Mouse (Mus musculus): ENCODE data around the gene Hbq1a. TPM values are rescaled to one million over a fixed set of nuclear protein-coding genes. Genes with fewer than 3 reads are reported as not detected.

Gene Hbq1a
- polyA plus RNA-seq, 1 experiment from 2014 or later: 0.64 TPM

Other genes starting within 250 kb of the Hbq1a start
- not detected in 2 replicates for gene Il9r, start 99.8 kb upstream of the Hbq1a start, polyA plus RNA-seq (2014; fragmentation: Nextera tagmentation; extraction: Ambion mirVana)
- gene Snrnp25, start 94.7 kb upstream of the Hbq1a start, polyA plus RNA-seq (2014; fragmentation: Nextera tagmentation; extraction: Ambion mirVana): 59.6 and 72.2 TPM in 2 replicates
- gene Rhbdf1, start 77.8 kb upstream of the Hbq1a start, polyA plus RNA-seq (2014; fragmentation: Nextera tagmentation; extraction: Ambion mirVana): 28.2 and 30.3 TPM in 2 replicates
- 22.0 and 22.5 TPM in 2 replicates for gene Mpg, start 73.6 kb upstream of the Hbq1a start, polyA plus RNA-seq (2014; fragmentation: Nextera tagmentation; extraction: Ambion mirVana)
- 26.1 and 34.6 TPM in 2 replicates for gene Nprl3, start 32.4 kb upstream of the Hbq1a start, polyA plus RNA-seq (2014; fragmentation: Nextera tagmentation; extraction: Ambion mirVana)
- 9,744 and 12,458 TPM in 2 replicates for gene Hba-x, start 23.7 kb upstream of the Hbq1a start, polyA plus RNA-seq (2014; fragmentation: Nextera tagmentation; extraction: Ambion mirVana)
- gene Hba-a1, start 16.6 kb upstream of the Hbq1a start, polyA plus RNA-seq (2014; fragmentation: Nextera tagmentation; extraction: Ambion mirVana): 8,943 and 11,032 TPM in 2 replicates
- 23.0 and 24.4 TPM in 2 replicates for gene Hbq1b, start 13.1 kb upstream of the Hbq1a start, polyA plus RNA-seq (2014; fragmentation: Nextera tagmentation; extraction: Ambion mirVana)
- gene Hba-a2, start 3.6 kb upstream of the Hbq1a start, polyA plus RNA-seq (2014; fragmentation: Nextera tagmentation; extraction: Ambion mirVana): 18,841 and 22,217 TPM in 2 replicates
- 14.8 and 15.3 TPM in 2 replicates for gene Sh3pxd2b, start 47.8 kb downstream of the Hbq1a start, polyA plus RNA-seq (2014; fragmentation: Nextera tagmentation; extraction: Ambion mirVana)
- gene Ubtd2, start 155.3 kb downstream of the Hbq1a start, polyA plus RNA-seq (2014; fragmentation: Nextera tagmentation; extraction: Ambion mirVana): 34.7 and 39.1 TPM in 2 replicates
- 0.27 and 0.59 TPM in 2 replicates for gene Efcab9, start 232.0 kb downstream of the Hbq1a start, polyA plus RNA-seq (2014; fragmentation: Nextera tagmentation; extraction: Ambion mirVana)
- 1.6 TPM in 2 replicates for gene Stk10, start 233.2 kb downstream of the Hbq1a start, polyA plus RNA-seq (2014; fragmentation: Nextera tagmentation; extraction: Ambion mirVana)